Mouse (Mus musculus) left cerebral cortex, postnatal 25 days (tissue): ENCODE measurements around the gene Rad18. TPM values are rescaled to one million over a fixed set of nuclear protein-coding genes. Genes with fewer than 3 reads are reported as not detected.
A peak's percentile ranks its signal among the peaks of the same experiment; 100 is the strongest.
"Not testable (repeated sequence)": the region's sequence is repeated elsewhere in the genome, so short reads cannot be mapped to it uniquely, and the experiment has no call there.

ENCODE experiments used
- DNase-seq, 2 experiments: peaks; one replicate each; pipeline ENCODE4 v3.0.0; 2022; ENCODE audit warnings: low spot score in 2 of 2, mixed read lengths in 1 of 2
- intact Hi-C: fragments of 180-260 bp; cut with DNase I; formaldehyde crosslinking; loops from one replicate; pipeline ENCODE4 v1.15.1; 2025
- total RNA-seq, 2 experiments: library from RNA; stranded (reverse); gene quantifications; 2 replicates each; pipeline ENCODE4 v1.2.3; 2021

Rad18 gene
- 1 to 10 TPM; 5.7 to 6.1 TPM for total RNA-seq

DNA sequence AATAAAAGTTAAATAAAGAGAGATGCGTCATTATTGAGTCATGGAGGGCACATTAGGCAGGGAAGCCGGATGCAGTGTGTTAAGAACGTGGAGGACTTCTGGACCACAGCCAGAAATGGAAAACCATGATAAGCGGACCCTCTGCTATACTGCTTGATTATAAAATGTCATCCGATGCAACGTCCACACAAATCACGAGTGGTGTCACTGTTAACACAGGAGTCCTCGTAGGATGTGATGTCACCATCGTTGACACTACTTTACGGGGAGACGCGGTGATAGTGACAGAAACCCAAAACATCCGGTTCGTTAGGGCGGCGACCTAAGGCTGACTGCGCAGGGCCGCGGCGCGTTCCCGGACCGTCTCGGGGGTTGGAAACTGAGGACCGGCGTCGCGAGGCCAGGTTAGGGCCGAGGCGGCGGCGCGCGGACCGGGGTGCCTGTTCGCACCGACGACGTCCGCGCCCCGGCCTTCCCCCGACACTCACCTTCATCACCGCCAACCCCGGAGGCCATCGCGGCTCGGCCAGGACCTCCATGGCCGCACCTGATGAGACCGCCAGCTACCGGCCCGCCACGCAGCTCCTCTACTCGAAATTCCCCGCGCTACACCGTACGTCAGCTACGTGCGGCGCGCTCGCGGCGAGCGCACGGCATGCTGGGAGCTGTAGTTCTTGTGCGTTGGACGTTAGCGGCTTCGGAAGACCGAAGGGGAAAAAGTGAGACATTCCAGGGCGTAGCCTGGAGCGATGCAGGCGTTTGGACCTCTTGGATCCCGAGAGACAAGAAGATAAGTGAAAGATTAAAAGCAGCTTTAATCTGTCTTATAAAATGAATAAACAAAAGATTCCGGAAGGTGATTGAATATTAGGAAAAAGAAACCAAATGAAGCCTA, at the start of gene Rad18:
Gene Rad18, minus strand, starts transcription at position 631 of the 895 bp plus-strand sequence.
- DNase-seq = peak; percentile 86 to 88
- intact Hi-C loops = loop anchor here (5.0 kb wide), 1 partner anchor 541 kb away; the partner anchor contains the start of gene Mtmr14

DNA sequence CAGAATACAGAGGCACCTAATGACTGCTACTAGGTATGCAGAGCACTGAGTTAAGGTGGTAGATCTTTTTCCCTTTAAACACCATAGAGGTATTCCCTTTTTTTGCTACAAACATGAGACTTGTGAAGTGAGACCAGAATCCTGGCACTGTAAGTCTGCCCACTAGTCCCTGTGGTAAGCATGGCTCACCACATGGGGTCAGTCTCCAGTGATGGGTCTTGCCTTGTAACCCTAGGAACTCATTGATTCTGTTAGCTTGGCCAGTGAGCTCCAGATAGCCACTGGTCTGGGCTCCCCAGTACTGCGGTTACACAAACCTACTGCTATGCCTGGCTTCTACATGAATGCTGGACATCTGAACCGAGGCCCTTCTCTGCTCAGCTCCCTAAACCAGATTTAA, 45.8 kb upstream of the Rad18 start:
- DNase-seq = no peak
- intact Hi-C loops = loop anchor here (5.0 kb wide), 1 partner anchor 205 kb away; the partner anchor contains the start of gene Srgap3

DNA sequence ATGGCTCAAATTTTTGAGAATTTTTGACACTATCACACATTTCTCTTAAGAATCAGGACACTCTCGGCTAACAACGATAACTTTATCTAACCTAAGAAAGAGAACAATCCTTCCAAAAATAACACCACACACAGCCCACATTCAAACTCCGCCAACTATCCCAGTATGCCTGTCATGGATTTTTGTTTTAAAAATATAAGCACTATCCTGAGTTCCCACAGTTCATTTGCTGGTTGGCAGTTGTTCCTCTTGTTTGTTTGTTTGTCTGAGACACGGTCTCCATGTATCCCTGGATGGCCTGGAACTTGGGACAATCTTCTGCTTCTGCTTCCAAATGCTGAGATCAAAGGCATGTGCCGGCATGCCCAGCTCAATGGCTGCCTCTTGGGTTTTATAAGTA, 45.3 kb upstream of the Rad18 start:
- peak in 1 of 2 experiments; percentile 55 for DNase-seq
- intact Hi-C loops = loop anchor here (5.0 kb wide), 1 partner anchor 206 kb away; the partner anchor contains the start of gene Srgap3

DNA sequence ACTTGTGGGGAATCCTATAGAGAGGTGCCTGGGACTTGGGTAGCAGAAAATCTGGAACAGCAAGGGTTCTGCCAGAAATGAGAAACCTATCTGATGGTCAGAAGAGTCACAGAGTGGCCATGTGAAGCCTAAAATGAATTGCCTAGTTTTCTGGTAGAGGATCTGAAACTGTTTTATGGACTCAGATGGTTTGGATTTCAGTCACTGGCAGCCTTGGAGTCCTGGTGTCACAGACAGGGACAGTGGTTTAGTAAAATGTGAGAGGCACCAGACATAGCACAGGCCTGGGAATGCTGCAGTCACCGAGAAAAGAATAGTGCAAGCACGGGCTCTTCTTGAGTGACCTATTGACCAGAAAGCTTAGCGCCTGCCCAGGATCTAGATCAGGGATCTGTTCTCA, 43.1 kb upstream of the Rad18 start:
- intact Hi-C loops = loop anchor here (5.0 kb wide), 1 partner anchor 208 kb away; the partner anchor contains the start of gene Srgap3
- no peak for DNase-seq

DNA sequence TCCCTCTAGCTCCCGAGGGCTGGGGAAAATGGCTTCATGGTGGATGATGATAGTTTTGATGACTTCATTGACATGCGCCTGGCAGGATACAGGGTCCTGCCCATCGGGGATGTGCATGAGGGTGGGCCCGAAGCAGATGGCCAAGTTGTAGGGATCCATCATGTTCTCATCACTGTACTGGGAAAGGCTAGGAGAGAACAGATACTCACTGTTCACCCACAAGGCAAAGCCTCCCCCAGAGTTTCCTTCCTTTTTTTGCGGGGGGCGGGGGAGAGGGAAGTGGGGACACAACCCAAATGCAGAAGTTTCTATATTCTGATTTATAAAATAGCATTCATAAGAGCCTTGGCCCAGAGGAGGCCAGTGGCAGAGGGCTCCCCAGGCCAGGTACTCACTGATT, 42.4 kb upstream of the Rad18 start:
- DNase-seq = no peak
- intact Hi-C loops = no loop called here

DNA sequence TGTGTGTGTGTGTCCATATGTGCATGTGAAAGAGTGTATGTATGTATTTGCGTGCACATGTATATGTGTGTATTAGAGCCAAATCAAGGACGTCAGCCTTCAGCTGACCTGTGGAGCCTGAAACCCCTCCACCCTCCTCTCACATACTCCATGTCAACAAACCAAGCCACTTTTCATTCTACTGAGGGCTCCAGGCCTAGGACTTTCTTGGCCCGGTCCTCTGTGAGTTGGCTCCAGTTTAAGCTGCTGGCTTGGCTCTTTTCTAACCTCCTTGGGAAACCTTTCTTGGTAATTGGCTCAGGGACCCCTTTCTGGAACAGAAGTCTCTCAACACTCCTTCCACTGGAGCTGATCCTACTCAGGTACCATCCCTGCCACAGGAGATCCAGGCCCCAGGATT, 40.0 kb upstream of the Rad18 start:
- DNase-seq = no peak

DNA sequence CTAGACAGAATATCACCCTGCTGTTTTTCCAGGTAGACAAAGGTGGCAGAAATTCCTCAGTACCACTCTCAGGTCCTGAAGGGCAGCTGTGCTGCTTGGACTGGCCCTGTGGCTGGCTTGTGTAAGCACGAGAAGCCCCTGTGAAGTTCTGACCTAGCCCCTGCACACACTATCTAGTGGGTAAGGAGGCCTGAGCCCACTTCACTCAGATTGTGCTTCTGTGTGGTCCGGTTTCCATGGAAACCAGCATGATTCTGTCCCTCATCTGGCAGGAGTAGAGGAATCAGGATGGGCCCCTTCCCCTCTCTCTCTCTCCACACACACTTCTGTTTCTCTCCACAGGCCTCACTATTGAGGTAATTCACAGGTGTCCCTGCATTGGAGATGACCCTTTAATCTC, 38.6 kb upstream of the Rad18 start:
- intact Hi-C loops = no loop called here
- DNase-seq = no peak

More for the DNA sequence above, 40.0 kb upstream of the Rad18 start:
- intact Hi-C loops = no loop called here

DNA sequence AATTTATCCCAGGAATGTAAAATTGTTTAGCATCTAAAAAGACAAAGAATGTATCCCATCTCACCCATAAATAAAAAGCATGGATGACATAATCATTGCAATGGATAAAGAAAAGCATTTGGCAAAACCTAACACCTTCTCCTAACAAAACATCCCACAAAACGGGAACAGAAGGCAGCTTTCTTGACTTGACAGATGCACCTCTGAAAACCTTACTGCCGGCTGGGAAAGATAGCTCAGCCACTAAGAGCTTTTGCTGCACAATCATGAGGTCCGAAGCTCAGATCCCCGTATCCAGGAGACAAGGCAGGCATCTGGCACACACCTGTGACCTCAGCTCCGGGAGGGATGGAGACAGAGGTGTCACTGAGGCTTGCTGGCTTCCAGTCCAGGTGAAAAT, 37.5 kb upstream of the Rad18 start:
- peak in 1 of 2 experiments; percentile 55 for DNase-seq
- intact Hi-C loops = no loop called here

DNA sequence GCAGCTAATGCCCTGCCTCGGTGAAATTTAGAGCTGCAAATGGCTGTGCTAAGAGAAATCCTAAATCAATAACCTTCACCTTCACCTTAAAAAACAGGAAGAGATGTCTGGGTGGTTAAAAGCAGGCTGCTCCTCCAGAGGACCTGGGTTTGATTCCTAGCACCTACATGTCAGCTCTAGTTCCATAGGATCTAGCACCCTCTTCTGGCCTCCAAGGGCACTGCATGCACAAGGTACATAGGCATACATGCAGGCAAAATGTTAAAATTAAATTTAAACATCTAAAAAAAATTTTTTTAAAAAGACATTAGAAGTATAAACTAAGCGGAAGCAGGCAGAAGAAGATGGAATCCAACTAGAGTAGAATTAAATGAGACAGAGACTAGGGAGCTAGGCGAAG, 35.9 kb upstream of the Rad18 start:
- DNase-seq = no peak
- intact Hi-C loops = no loop called here

DNA sequence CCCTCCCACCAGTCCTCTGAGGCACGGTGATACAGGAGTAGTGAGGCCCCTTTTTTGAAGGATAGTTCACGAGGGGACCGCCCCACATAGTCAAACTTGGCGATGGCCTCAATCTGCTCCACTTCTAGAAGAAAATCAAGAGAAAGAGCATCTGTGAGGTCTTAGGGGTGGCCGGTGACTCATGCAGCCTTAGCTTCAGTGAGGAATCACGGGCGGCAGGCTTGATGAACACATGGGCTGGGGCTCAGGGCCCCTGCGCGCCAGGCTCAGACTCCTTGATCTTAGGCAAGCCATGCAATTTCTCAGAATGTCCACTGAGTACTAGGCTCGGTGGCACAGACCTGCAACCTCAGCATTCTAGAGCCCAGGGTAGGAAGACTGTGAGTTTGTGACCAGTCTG, 34.9 kb upstream of the Rad18 start:
- intact Hi-C loops = no loop called here
- DNase-seq = no peak

DNA sequence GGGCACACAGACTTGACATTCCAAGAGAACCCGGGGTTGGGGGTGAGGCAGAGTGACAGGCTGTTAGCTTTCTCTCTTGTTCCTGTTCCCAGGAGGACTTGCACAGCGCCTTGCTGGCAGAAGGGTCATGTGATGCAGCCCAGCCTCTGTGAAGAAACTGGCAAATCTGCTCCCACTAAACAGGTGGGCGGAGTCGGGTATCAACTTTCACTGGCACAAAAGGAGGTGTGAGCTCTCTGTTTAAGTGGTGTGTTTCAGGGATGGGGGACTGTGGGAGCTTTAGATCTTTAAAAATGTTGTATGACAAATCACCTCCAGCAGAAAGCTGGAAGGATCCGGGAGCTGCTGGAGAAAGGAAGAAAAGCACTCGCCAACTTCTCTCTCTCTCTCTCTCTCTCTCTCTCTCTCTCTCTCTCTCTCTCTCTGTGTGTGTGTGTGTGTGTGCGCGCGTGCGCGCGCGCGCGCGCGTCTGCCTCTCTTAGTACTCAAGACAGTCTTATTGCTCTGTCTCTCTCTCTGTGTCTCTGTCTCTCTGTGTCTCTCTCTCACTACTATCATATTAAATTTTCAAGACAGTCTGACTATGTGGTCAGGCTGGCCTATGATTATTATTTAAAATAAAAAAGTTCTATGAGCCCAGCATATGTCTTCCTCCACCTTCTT, 32.4 kb upstream of the Rad18 start:
- DNase-seq = peak; percentile 78 to 97
- intact Hi-C loops = loop anchor here (5.0 kb wide), 2 partner anchors 93 to 218 kb away; partner anchors contain the start of gene Srgap3

DNA sequence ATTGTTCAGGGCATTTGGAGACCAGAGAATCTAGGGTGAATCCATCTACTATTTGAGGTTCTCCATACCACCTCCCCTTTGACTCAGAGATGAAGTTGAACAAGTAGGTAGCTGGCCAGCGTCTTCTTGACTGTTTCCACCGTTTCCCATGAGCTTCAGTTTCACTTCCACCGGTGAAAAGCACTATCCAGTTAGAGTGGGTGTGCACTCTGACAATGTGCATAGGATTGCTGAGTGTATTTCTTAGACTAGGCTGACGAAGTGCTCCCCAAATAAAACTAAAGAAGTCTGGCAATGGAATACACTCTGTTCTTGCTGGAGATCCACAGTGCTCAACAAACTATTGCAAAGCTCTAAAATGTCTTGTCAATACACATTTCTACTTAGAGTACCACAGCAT, 29.0 kb upstream of the Rad18 start:
- DNase-seq = peak in 1 of 2 experiments; percentile 51
- intact Hi-C loops = loop anchor here (5.0 kb wide), 2 partner anchors 97 to 222 kb away; partner anchors contain the start of gene Srgap3

DNA sequence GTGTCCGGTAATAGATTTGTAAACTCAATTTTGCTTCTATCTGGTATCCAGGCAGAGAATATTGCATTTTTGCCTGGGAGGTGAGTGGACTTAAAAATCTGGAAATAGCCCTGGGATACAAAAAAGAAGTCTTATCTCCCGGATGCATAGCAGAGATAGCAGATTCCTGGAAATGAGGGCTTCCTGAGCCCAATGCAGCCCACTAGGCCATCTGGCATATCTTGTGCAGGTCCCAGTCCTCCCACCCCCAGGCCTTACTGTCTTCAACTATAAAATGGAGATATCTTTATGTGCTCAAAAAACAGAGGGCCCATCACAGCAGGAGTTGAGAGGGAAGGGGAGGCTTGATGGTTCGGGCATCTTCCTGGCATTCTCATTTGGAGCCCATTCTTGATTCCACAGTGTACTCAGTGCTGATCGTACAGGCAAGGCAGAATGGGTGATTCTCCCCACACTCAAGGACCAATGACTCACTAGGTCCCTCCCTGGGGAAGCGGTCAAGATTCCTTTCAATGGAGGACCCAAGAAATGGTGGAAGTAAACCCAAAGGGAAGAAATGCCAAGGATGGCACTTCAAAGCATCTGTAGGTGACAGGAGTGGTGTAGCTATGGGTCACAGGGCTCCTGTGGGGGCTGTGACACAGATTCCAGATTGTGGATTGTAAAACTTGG, 24.1 kb upstream of the Rad18 start:
- intact Hi-C loops = loop anchor here (2.0 kb wide), 1 partner anchor 36 kb away; no protein-coding TSS in a partner anchor
- peak in 1 of 2 experiments; percentile 77 for DNase-seq

DNA sequence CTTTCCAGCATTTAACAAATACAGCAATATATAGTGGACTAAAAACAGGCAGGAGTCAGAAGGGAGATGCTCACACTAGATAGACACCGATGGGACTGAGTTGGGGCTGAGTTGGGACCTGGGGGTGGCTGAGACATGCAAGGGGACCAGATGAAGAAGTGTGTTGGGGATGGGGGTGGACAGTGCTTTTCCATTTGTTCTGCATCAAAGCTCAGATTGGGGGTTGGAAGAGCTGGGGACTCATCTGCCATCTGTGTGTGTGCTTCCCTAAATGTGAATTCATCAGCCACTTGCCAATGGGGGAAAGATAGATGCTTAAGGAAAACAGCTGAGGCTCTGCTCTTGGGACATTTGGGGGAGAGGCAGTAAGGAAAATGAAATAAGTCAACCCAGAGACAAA, 23.5 kb upstream of the Rad18 start:
- intact Hi-C loops = loop anchor here (2.0 to 5.0 kb wide), 2 partner anchors 37 to 57 kb away; no protein-coding TSS in a partner anchor
- DNase-seq = peak in 1 of 2 experiments; percentile 84

DNA sequence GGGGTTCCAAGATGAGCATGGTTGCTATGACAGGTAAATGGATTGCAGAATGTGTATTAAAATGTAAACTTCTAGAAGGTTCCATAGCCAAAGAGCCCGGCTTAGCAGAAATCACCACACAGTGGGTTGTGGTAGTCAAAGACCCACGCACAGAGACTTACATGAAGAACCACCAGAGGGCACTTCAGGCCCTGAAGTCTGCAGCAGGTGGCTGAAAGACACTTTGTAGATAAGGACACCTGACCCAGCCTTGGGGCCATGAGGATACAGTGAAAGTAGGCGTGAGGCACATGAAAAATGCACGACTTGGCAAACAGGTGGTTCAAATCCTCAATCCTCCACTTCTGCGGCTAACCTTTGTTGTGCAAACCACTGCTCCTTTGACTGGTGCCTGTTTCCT, 20.7 kb upstream of the Rad18 start:
- DNase-seq = peak in 1 of 2 experiments; percentile 58
- intact Hi-C loops = loop anchor here (1.0 to 5.0 kb wide), 2 partner anchors 60 to 284 kb away; no protein-coding TSS in a partner anchor

DNA sequence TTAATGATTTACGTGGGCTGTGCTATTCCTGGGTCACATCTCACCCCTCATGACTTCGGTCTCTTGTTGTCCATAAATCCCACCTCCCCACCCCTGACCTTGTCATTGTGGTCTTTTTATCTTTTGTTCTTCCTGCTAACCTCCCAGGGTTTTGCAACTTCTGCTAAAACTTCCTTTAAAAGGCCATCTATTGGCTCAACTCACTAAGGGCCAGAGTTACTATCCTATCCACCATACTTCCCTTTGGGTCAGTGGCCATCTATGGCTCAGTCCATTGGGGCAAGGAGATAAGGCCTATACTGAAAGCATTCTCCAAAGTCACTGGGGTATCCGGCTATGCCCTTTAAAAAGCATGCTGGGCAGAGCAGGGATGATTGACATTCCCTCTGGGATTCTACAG, 17.5 kb upstream of the Rad18 start:
- intact Hi-C loops = no loop called here

DNA sequence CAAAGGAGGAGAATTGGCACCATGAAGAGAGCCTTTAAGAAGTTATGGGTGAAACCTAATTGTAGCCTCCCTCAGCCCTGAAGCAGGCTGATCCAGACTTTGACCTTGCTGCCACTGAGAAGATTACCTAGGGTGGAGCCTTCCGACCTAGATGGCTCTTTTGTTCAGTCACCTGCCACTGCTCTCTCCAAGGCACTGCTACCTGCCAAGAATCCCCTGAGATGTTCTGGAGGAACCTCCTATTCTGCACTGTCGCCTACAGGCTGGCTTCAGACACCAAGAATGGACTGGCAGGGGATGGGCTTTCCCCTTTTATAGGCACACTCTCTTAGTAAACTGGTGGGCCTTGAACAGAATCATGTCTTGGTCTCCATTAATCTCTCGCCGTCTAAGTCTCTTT, 5.8 kb upstream of the Rad18 start:
- DNase-seq, intact Hi-C loops: not testable (repeated sequence)

More for the DNA sequence above, 17.5 kb upstream of the Rad18 start:
- DNase-seq = no peak

DNA sequence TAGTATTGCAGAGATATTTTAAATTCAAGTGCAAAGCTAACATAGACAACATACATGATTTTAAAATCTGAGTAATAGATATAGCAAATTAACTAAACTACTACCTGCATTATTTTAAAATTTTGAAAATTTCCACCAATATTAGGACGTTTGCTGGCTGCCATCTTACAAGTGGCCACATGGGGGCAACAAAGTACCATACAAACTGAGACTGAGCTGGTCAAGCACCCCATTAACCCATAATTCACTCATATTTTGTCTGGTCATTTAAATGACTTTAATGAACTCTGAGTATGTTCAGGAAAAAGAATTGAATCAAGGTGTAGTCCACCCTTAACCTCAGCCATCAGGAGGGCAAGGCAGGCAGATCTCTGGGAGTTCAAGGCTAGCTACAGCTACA, 3.9 kb upstream of the Rad18 start:
- peak; percentile 54 to 59 for DNase-seq
- intact Hi-C loops = loop anchor here (1.0 kb wide), 1 partner anchor 301 kb away; no protein-coding TSS in a partner anchor

DNA sequence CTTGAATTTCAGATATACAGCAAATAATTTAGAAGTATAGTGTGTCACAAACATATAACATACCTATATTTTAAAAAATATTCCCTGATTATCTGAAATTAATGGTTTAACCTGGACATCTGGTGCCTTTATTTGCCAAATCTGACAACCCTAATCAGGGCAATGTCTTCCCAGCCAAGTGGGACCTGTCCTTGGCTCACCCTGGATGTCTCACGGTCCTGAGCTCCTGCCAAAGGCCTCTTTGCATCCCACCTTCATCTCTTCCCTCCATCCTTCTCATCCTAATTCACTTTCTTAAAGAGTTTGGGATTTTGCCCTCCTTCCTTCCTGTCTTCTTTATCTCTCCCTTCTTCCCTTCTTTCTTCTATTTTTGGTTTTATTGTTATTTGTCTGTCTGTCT, 2.6 kb upstream of the Rad18 start:
- no peak for DNase-seq
- intact Hi-C loops = loop anchor here (5.0 kb wide), 1 partner anchor 538 kb away; the partner anchor contains the start of gene Mtmr14
